Mouse (Mus musculus): ENCODE results near the gene D630039A03Rik. TPM values are rescaled to one million over a fixed set of nuclear protein-coding genes. Genes with fewer than 3 reads are reported as not detected.
"Not testable (repeated sequence)": the region's sequence is repeated elsewhere in the genome, so short reads cannot be mapped to it uniquely, and the experiment has no call there.

D630039A03Rik gene
- total RNA-seq, 2 experiments from 2014 or later: 0.30 to 0.48 TPM

DNA sequence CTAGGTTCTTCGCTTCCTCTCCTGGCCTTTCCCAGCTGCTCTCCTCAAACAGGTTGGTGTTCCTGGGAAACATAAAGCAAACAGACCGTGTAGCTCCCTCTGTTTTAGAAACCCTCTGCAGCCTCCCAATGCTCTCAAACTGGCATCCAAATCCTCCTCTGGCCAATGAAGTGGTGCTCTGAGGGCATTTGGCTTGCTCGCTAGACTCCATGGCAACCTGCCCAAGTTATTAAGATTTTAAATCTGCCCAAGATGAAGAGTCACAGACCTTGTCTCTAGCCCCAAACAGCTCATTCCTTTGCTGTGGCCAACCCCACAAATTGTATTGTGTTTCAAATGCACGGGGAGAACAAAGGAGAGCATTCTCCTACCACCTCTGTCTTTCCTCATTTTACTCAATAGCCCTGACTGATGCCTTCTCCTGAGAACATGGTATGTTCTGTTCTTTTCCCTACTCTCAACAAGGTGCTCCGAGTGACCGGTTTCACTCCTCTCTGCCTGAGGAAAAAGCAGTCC, 8.5 kb upstream of the D630039A03Rik start:
- DNase-seq: no peak

DNA sequence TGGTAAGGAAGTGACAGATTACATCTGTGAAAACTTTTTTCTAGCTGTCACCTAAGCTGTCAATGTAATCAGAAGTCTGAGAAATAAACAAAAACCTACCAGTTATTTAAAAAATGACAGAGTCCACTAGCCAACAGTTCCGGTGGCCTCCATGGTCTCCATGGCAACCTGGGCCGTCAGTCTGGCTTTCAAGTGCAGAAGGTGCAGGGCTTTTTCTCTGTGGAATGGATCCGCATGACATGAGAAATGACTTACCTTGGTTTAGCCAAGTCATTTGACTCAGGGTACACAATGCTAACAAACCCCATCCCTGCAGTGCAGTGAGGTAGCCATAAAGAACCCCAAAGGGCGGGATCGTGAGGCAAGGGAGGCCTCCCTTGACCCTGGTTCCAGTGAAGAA, 6.1 kb upstream of the D630039A03Rik start:
- DNase-seq: no peak

DNA sequence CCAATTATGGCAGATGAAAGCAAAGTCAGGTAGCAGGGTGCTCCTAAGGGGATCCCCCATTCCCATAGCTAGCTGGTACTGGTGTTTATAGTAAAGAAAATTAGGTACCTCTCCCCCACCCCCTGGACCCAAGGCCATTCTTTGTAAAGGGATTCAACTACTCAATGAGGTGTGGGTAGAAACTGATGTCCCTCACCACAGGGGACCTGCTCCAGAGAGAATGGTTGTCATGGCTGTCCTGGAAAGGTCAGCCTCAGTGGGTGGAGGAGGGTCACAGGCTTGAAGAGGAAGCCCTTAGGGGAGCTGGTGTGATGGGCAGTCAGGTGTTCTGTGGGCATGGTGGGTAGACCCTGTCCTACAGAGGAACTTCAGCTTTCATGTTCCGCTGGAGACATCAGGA, 4.4 kb upstream of the D630039A03Rik start:
- DNase-seq: no peak

- DNase-seq: no peak
Observed at GRCm38 (mm10) chr4:57919494-57920423, 3.7 kb upstream of the D630039A03Rik start.

DNA sequence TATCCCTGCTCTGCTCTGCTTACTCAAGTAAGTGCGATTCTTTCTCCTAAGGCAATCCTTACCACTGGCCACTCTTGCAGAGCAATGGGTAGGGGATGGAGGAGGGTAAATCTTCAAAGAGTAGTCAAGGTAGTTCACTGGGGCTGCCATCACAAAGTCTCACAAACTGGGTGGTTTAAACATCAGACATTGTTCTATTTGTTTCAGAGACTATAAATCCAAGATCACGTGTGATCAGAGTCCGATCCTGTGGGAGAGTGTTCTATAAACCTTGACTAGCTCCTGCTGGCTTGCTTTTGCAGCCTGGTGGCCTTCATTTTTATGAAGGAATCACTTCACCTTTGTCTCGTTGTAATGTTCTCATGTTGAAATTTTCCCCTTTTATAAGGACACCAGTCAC, 614 bp upstream of the D630039A03Rik start:
- no peak for DNase-seq

GRCm38 (mm10) chr4:57915216-57915965, 706 bp downstream of the D630039A03Rik start:
- DNase-seq: peak in 1 of 2 experiments; percentile 30

- DNase-seq: no peak
Observed at GRCm38 (mm10) chr4:57914193-57915190, 1.6 kb downstream of the D630039A03Rik start.

DNA sequence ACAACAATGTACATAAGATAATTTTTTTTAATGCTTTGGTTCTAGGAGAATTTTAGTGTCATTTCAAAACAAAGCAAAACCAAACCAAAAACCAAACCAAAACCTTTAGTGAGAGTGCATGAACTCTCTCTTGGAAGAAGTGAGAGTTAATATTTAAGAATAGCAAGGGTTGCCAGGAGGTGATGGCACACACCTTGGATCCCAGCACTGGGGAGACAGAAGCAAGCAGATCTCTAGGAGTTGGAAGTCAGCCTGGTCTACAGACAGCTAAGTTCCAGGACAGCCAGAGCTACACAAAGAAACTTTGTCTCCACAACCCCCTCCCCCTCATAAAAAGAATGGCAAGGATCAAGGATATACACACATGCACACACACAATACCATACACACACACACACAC, 3.1 kb downstream of the D630039A03Rik start:
- DNase-seq: no peak

GRCm38 (mm10) chr4:57908860-57909259, 7.2 kb downstream of the D630039A03Rik start:
- no peak for DNase-seq

GRCm38 (mm10) chr4:57906708-57907107, 9.4 kb downstream of the D630039A03Rik start:
- no peak for DNase-seq

- no peak for DNase-seq
Observed at GRCm38 (mm10) chr4:57904638-57905037, 11.5 kb downstream of the D630039A03Rik start.

GRCm38 (mm10) chr4:57904211-57904610, 11.9 kb downstream of the D630039A03Rik start:
- DNase-seq: peak; percentile 45 to 55

DNA sequence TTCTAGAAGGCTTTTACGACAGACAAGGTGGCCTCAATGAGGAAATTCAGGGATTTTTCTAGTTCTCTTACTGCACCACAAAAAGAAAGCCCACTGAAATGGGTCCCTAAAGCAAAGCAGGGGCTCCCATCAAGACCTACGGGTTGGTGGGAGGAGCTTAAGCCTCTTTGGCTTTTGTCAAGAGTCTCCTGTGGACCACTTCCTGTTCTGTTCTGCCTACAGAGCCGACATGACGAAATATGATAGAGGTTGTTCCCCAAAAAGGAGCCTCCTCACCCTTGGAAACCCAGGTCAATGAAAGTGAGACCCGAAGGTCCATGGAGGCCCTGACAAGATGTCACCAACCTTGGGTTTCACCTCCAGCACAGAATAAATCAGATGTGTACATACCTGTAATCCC, 13.5 kb downstream of the D630039A03Rik start:
- no peak for DNase-seq

DNA sequence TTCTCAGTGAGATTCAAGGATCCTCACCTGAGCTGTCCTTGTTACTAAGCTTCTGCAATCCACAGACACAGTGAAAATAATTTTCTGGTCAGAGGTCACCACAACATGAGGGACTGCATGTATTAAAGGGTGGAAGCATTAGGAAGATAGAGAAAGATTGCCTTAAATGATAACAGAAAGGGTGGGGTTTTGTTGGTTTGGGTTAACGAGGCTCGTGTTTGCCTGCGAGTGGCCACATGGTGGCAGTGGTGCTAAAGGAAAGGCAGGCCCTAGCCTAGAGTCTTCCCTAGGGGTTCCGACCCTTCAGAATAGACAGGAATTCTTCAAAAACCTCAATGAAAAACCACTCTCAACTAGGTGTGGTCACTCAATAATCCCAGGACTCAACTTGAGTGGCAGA, 14.9 kb downstream of the D630039A03Rik start:
- DNase-seq: peak; percentile 28 to 34

- DNase-seq: no peak
Observed at GRCm38 (mm10) chr4:57896631-57897030, 19.5 kb downstream of the D630039A03Rik start.

GRCm38 (mm10) chr4:57895902-57896301, 20.2 kb downstream of the D630039A03Rik start:
- no peak for DNase-seq

GRCm38 (mm10) chr4:57895140-57895539, 21.0 kb downstream of the D630039A03Rik start:
- no peak for DNase-seq

- DNase-seq: no peak
Observed at GRCm38 (mm10) chr4:57892001-57892586, 24.0 kb downstream of the D630039A03Rik start.

- no peak for DNase-seq
Observed at GRCm38 (mm10) chr4:57889773-57890172, 26.3 kb downstream of the D630039A03Rik start.

DNA sequence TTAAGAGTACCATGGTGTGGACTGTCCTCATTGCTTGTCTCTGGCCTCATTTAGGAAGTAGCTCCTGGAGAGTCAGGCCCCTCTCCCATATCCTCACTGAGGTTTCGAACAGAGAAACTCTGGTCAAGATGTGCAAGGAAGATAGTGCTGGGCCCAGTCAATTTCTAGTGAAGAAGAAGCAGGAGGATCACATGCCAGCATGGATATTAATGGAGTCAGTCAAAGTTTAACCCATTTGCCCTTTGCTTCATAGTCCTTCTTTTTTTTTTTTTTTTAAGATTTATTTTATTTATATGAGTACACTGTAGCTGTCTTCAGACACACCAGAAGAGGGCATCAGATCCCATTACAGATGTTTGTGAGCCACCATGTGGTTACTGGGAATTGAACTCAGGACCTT, 27.1 kb downstream of the D630039A03Rik start:
- not testable (repeated sequence) for DNase-seq

GRCm38 (mm10) chr4:57888246-57888645, 27.9 kb downstream of the D630039A03Rik start:
- DNase-seq: no peak

GRCm38 (mm10) chr4:57886888-57887230, 29.2 kb downstream of the D630039A03Rik start:
- DNase-seq: no peak
